Mouse (Mus musculus): ENCODE measurements around the gene Sfmbt1.

DNA sequence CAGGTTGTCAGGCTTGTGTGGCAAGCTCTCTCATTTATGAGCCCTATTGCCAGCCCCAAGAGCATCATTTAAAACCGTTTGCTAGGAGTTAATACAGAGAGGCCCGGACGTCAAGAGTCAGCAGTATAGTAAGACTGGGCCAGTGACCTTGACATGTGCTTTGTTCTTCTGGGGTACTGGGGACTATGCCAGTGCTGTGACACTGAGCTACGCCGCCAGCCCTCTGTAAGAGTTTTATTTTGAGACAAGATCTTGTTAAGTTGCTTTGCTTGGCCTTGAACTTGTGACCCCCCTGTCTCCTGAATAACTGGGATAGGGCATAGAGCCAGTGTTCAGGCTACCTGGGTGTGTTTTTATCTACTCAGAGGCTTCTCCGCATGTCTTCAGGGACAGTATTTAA lies 22.2 kb upstream of the Sfmbt1 start:
- TF ChIP-seq CTCF (IDR thresholded peaks at IDR 0.05; ENCODE audit: low read depth) (no peak), EP300 (IDR thresholded peaks at IDR 0.05; ENCODE audit: low read depth) (no peak)
